Mouse (Mus musculus): ENCODE measurements around the gene Gm11273. TPM values are rescaled to one million over a fixed set of nuclear protein-coding genes. Genes with fewer than 3 reads are reported as not detected.

Gm11273 gene
- 28.7 TPM for polyA plus RNA-seq (2014; fragmentation: Illumina TruSeq; extraction: RNeasy Lipid Tissue Mini Kit (QIAGEN cat#74804); ENCODE audit: low read depth, low replicate concordance)

DNA sequence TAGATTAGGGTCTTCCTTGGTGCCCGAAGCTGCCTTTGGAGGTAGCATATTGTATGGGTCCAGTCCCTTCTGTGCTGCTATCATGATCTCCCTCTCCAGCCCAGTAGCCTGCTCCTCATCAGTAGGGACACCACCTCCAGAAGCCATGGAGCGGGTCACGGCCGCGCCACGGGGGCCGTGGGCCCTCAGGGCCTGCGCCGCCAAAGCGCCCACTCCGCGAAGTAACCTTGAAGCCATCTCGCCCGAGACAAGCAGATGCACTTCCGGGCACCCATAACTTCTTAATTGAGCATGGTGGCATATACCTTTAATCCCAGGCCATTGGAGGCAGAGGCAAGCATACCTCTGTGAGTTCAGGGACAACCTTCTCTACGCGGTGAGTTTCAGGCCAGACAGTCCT is at the start of gene Gm11273:
Gm11273 (minus strand) TSS at position 237 of the 400 bp plus-strand sequence.

DNA sequence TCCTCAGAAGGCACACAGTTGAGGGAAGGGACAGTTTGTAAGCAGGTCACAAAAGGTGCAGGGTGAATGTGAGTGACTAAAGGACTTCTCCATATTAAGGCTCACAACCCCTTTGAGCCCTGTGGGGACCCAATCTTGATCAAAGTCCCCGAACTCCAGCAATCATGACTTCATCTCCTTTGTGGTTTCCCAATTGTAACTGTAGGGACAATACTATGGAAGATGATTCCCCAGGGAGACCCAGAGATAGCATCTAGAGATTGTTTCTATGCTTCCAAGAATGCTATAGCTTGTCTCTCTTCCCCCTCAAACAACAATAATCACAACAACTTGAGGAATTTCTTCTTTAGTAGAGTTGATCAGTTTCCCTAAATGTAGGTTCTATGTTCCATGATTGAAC is 41.5 kb upstream of the Gm11273 start, which contains the start of gene Olfr1366:
Olfr1366 (minus strand) TSS at position 101 of the 400 bp plus-strand sequence.

DNA sequence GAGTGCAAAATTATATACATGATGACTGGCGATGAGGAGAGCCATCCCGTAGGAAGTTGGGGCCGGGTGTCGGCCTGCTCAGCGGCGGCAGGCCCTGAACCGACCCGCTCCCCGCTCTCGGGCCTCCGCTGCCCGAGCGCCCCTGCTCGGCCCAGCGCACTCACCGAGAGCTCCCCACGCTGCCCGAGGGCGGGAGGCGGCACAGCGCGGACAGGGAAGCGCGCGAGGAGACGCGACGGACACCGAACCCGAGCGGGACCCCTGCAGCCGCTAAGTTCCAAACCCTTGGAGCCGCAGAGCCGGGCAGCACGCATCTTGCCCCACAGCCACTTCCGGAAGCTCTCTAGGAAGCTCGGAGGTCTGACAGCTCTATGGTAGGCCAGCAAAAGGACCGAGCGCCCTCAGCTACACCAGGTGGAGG is 29.6 kb upstream of the Gm11273 start, which contains the start of gene Zkscan8:
Zkscan8 (minus strand) TSS at position 340 of the 421 bp plus-strand sequence.

DNA sequence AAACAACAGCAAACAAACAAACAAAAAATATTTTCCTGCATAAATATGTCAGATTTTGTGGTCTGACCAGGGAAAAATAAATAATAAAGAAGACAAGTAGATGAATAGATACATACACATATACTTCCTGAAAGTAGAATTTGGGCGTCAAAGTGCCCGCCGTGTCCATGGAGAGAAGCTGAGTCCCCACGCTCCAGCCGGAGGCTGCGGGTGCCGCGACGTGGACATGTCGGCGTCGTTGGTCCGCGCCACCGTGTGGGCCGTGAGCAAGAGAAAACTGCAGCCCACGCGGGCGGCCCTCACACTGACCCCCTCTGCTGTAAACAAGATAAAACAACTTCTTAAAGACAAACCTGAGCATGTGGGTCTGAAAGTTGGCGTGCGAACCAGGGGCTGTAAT is 6.1 kb downstream of the Gm11273 start, which contains the start of gene AK157302:
AK157302 (plus strand) TSS at position 144 of the 400 bp plus-strand sequence.

DNA sequence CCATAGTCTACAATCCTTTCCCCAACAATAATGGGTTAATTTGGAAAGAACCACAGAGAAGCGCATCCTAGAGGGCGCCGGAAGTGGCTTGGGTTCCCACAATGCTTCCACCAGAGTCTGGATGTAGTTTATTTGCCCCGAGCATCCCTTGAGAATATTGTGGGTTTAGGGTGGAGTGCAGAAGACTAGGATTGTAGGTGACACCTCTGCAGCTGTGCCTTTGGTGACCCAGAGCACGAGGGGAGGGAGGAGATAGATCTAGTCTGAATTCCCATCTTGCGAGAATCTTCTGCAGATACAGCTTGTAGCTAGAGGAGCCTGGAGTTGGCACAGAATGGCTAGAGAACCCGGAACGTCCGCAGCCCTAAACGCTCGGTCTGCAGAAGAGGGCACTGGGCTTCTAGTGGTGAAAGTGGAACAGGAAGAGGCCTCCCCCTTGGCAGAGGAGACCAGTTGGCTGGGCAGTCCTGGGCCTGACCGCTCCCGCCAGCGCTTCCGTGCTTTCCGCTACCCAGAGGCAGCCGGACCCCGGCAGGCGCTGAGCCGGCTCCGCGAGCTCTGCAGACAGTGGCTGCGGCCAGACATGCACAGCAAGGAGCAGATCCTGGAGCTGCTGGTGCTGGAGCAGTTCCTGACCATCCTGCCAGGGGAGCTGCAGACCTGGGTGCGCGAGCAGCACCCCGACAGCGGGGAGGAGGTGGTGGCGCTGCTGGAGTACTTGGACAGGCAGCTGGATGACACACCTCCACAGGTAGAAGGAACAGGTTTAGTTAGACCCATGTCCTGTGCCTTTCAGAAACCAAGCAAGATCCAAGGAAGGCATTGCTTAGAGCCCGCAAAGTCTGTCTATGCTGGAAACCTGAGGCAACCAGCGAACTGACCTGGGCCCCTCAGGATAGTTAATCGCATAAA is 22.2 kb downstream of the Gm11273 start, which contains the start of the genes Zkscan4 and Gm10065:
Zkscan4 (plus strand) TSS at position 149 of the 912 bp plus-strand sequence.
Gm10065 (minus strand) TSS at position 683 of the 912 bp plus-strand sequence.

DNA sequence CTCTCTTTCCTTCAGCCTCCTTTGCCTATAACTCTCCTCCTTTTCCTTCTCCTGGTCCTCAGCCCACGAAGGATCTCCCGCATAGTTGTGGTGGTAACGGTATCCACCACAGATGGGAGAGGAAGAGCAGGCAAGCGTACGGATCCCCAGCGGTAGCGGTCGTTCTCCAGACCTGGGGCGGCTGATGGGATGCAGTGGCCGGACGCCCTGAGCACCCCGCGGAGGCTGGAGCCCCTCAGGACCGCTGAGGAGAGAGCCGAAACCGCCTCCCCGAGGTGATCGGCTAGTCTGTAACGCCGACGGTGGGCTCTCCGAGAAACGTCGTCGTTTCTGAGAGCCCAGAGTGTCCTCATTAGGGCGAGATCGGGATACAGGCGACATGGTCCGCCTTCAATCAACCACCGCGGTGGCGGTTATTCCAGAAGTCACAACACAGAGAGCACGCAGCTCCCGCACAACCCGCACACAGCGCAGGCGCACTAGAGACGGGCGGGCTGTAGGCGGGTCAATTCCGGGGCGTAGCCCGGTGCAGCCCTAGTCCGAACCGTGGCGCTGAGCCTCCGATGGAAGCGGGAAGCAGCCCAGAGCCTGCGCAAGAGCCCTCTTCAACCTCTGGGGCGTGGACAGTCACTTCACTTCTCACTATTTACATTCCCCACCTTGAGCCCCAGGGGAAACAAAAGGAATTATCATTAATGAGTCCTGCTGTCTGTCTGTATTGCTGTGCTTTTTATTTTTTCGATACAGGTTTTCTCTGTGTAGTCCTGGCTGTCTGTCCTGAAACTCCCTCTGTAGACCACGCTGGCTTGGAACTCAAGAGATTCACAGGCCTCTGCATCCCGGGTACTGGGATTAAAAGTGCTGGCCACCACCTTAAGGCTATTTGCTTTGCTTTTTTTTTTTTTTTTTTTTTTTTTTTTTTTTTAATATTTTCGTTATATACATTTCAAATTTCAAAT is 32.9 kb downstream of the Gm11273 start, which contains the start of gene Nkapl:
Nkapl (minus strand) TSS at position 449 of the 959 bp plus-strand sequence.

DNA sequence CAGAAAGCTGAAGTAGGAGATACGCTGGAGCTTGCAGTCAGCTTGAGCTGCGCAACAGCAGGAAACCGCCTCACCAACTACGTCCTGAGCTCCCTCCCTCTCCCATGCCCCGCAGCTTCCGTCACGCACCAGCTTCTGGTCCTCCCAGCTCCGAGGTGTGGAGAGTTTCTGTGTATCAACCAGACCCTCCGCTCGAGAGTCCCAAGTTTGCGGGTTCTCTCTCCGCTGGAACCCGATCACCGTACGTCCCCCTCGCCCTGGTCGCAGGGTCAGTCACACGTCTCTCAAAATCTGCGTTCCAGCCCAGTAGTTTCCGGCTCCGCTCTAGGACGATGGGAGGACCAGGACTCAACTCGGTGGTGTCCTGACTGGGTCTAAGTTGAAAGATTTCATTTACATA is 47.8 kb downstream of the Gm11273 start, which contains the start of gene Zscan26:
Zscan26 (minus strand) TSS at position 282 of the 400 bp plus-strand sequence.

Other genes starting within 250 kb of the Gm11273 start
- not detected for gene Gpx5, start 208.7 kb downstream of the Gm11273 start, polyA plus RNA-seq (2014; fragmentation: Illumina TruSeq; extraction: RNeasy Lipid Tissue Mini Kit (QIAGEN cat#74804); ENCODE audit: low read depth, low replicate concordance)
- not detected for gene Gpx6, start 189.3 kb downstream of the Gm11273 start, polyA plus RNA-seq (2014; fragmentation: Illumina TruSeq; extraction: RNeasy Lipid Tissue Mini Kit (QIAGEN cat#74804); ENCODE audit: low read depth, low replicate concordance)
- gene Olfr1367, start 154.5 kb downstream of the Gm11273 start, polyA plus RNA-seq (2014; fragmentation: Illumina TruSeq; extraction: RNeasy Lipid Tissue Mini Kit (QIAGEN cat#74804); ENCODE audit: low read depth, low replicate concordance): not detected
- gene Zscan12, start 138.6 kb downstream of the Gm11273 start, polyA plus RNA-seq (2014; fragmentation: Illumina TruSeq; extraction: RNeasy Lipid Tissue Mini Kit (QIAGEN cat#74804); ENCODE audit: low read depth, low replicate concordance): 6.9 TPM
- 57.5 TPM for gene Zkscan3, start 98.7 kb downstream of the Gm11273 start, polyA plus RNA-seq (2014; fragmentation: Illumina TruSeq; extraction: RNeasy Lipid Tissue Mini Kit (QIAGEN cat#74804); ENCODE audit: low read depth, low replicate concordance)
- 1.8 TPM for gene Pgbd1, start 60.4 kb downstream of the Gm11273 start, polyA plus RNA-seq (2014; fragmentation: Illumina TruSeq; extraction: RNeasy Lipid Tissue Mini Kit (QIAGEN cat#74804); ENCODE audit: low read depth, low replicate concordance)
- gene Zscan26, start 47.7 kb downstream of the Gm11273 start, polyA plus RNA-seq (2014; fragmentation: Illumina TruSeq; extraction: RNeasy Lipid Tissue Mini Kit (QIAGEN cat#74804); ENCODE audit: low read depth, low replicate concordance): 39.4 TPM
- 1.0 TPM for gene Nkapl, start 32.9 kb downstream of the Gm11273 start, polyA plus RNA-seq (2014; fragmentation: Illumina TruSeq; extraction: RNeasy Lipid Tissue Mini Kit (QIAGEN cat#74804); ENCODE audit: low read depth, low replicate concordance)
- 1.6 TPM for gene Zkscan4, start 22.5 kb downstream of the Gm11273 start, polyA plus RNA-seq (2014; fragmentation: Illumina TruSeq; extraction: RNeasy Lipid Tissue Mini Kit (QIAGEN cat#74804); ENCODE audit: low read depth, low replicate concordance)
- not detected for gene Gm10065, start 22.0 kb downstream of the Gm11273 start, polyA plus RNA-seq (2014; fragmentation: Illumina TruSeq; extraction: RNeasy Lipid Tissue Mini Kit (QIAGEN cat#74804); ENCODE audit: low read depth, low replicate concordance)
- 2.7 TPM for gene AK157302, start 6.2 kb downstream of the Gm11273 start, polyA plus RNA-seq (2014; fragmentation: Illumina TruSeq; extraction: RNeasy Lipid Tissue Mini Kit (QIAGEN cat#74804); ENCODE audit: low read depth, low replicate concordance)
- gene Zkscan8, start 29.7 kb upstream of the Gm11273 start, polyA plus RNA-seq (2014; fragmentation: Illumina TruSeq; extraction: RNeasy Lipid Tissue Mini Kit (QIAGEN cat#74804); ENCODE audit: low read depth, low replicate concordance): 6.1 TPM
- not detected for gene Olfr1366, start 41.4 kb upstream of the Gm11273 start, polyA plus RNA-seq (2014; fragmentation: Illumina TruSeq; extraction: RNeasy Lipid Tissue Mini Kit (QIAGEN cat#74804); ENCODE audit: low read depth, low replicate concordance)
- not detected for gene Olfr1535, start 58.5 kb upstream of the Gm11273 start, polyA plus RNA-seq (2014; fragmentation: Illumina TruSeq; extraction: RNeasy Lipid Tissue Mini Kit (QIAGEN cat#74804); ENCODE audit: low read depth, low replicate concordance)
- gene Olfr1364, start 80.3 kb upstream of the Gm11273 start, polyA plus RNA-seq (2014; fragmentation: Illumina TruSeq; extraction: RNeasy Lipid Tissue Mini Kit (QIAGEN cat#74804); ENCODE audit: low read depth, low replicate concordance): not detected
- not detected for gene Olfr1362, start 112.6 kb upstream of the Gm11273 start, polyA plus RNA-seq (2014; fragmentation: Illumina TruSeq; extraction: RNeasy Lipid Tissue Mini Kit (QIAGEN cat#74804); ENCODE audit: low read depth, low replicate concordance)
- gene Olfr11, start 141.1 kb upstream of the Gm11273 start, polyA plus RNA-seq (2014; fragmentation: Illumina TruSeq; extraction: RNeasy Lipid Tissue Mini Kit (QIAGEN cat#74804); ENCODE audit: low read depth, low replicate concordance): not detected
- not detected for gene Olfr1361, start 162.0 kb upstream of the Gm11273 start, polyA plus RNA-seq (2014; fragmentation: Illumina TruSeq; extraction: RNeasy Lipid Tissue Mini Kit (QIAGEN cat#74804); ENCODE audit: low read depth, low replicate concordance)
- gene Olfr1360, start 176.0 kb upstream of the Gm11273 start, polyA plus RNA-seq (2014; fragmentation: Illumina TruSeq; extraction: RNeasy Lipid Tissue Mini Kit (QIAGEN cat#74804); ENCODE audit: low read depth, low replicate concordance): not detected
- not detected for gene Olfr1359, start 196.7 kb upstream of the Gm11273 start, polyA plus RNA-seq (2014; fragmentation: Illumina TruSeq; extraction: RNeasy Lipid Tissue Mini Kit (QIAGEN cat#74804); ENCODE audit: low read depth, low replicate concordance)
- gene Hist1h2bl, start 214.7 kb upstream of the Gm11273 start, polyA plus RNA-seq (2014; fragmentation: Illumina TruSeq; extraction: RNeasy Lipid Tissue Mini Kit (QIAGEN cat#74804); ENCODE audit: low read depth, low replicate concordance): not detected
- gene Hist1h2ai, start 215.0 kb upstream of the Gm11273 start, polyA plus RNA-seq (2014; fragmentation: Illumina TruSeq; extraction: RNeasy Lipid Tissue Mini Kit (QIAGEN cat#74804); ENCODE audit: low read depth, low replicate concordance): not detected
- gene Hist1h3h, start 216.2 kb upstream of the Gm11273 start, polyA plus RNA-seq (2014; fragmentation: Illumina TruSeq; extraction: RNeasy Lipid Tissue Mini Kit (QIAGEN cat#74804); ENCODE audit: low read depth, low replicate concordance): not detected
- gene Hist1h2bm, start 220.6 kb upstream of the Gm11273 start, polyA plus RNA-seq (2014; fragmentation: Illumina TruSeq; extraction: RNeasy Lipid Tissue Mini Kit (QIAGEN cat#74804); ENCODE audit: low read depth, low replicate concordance): not detected
- not detected for gene Hist1h4j, start 233.6 kb upstream of the Gm11273 start, polyA plus RNA-seq (2014; fragmentation: Illumina TruSeq; extraction: RNeasy Lipid Tissue Mini Kit (QIAGEN cat#74804); ENCODE audit: low read depth, low replicate concordance)
- gene Hist1h4k, start 249.1 kb upstream of the Gm11273 start, polyA plus RNA-seq (2014; fragmentation: Illumina TruSeq; extraction: RNeasy Lipid Tissue Mini Kit (QIAGEN cat#74804); ENCODE audit: low read depth, low replicate concordance): not detected